Mouse (Mus musculus) kidney, postnatal 0 days (tissue): Measurements from ENCODE around the gene Hsd17b11. TPM values are rescaled to one million over a fixed set of nuclear protein-coding genes. Genes with fewer than 3 reads are reported as not detected.
"Not testable (repeated sequence)": the region's sequence is repeated elsewhere in the genome, so short reads cannot be mapped to it uniquely, and the experiment has no call there.

Experiments
- ATAC-seq: fragments of 200-750 bp; cut with Nextera tagmentation; replicated peaks from 2 replicates; pipeline ENCODE4 v1.8.0; 2017; ENCODE audit warnings: low read depth, moderate number of reproducible peaks, moderate TSS enrichment, moderate library complexity; ENCODE audit not compliant: low FRiP score
- DNase-seq: peaks from one replicate; pipeline ENCODE4 v3.0.0-alpha.2; 2016; ENCODE audit warnings: low spot score
- H3K27ac ChIP-seq: fragments of 300-500 bp; sonication (generic); 2 replicates; pipeline ENCODE4 v1.5.1; 2014; ENCODE audit warnings: mild to moderate bottlenecking
- H3K27me3 ChIP-seq: fragments of 300-500 bp; sonication (generic); 2 replicates; pipeline ENCODE4 v1.6.1; 2014; ENCODE audit warnings: low read length, mixed read lengths; ENCODE audit not compliant: insufficient read depth
- H3K36me3 ChIP-seq: fragments of 300-500 bp; sonication (generic); 2 replicates; pipeline ENCODE4 v1.6.1; 2014; ENCODE audit warnings: low read length, mixed read lengths; ENCODE audit not compliant: insufficient read depth
- H3K4me1 ChIP-seq: fragments of 300-500 bp; sonication (generic); replicated peaks from 2 replicates; pipeline ENCODE4 v1.6.1; 2014; ENCODE audit warnings: antibody characterized with exemption, low read length, mixed read lengths; ENCODE audit not compliant: insufficient read depth
- H3K4me2 ChIP-seq: fragments of 300-500 bp; sonication (generic); 2 replicates; pipeline ENCODE4 v1.6.1; 2014; ENCODE audit warnings: mild to moderate bottlenecking, low read length, moderate library complexity, mixed read lengths
- H3K4me3 ChIP-seq: fragments of 300-500 bp; sonication (generic); replicated peaks from 2 replicates; pipeline ENCODE4 v1.5.1; 2014; ENCODE audit warnings: low read depth, low read length
- H3K9ac ChIP-seq: fragments of 300-500 bp; sonication (generic); 2 replicates; pipeline ENCODE4 v1.6.1; 2014; ENCODE audit warnings: low read depth, low read length
- H3K9me3 ChIP-seq: fragments of 300-500 bp; sonication (generic); replicated peaks from 2 replicates; pipeline ENCODE4 v1.6.1; 2016; ENCODE audit warnings: low read length, inconsistent platforms, mixed read lengths
- CTCF ChIP-seq: IDR thresholded peaks from 2 replicates; pipeline ENCODE4 v1.5.1; 2016; ENCODE audit warnings: antibody characterized with exemption, low read depth, mild to moderate bottlenecking, moderate library complexity
- WGBS: fragments of 180-500 bp; shearing (Covaris S2); extraction: QIAGEN DNeasy Blood & Tissue Kit; methylation state at CpG from one replicate; pipeline ENCODE4 v1.1.7; 2014; 5-methylcytosine and 5-hydroxymethylcytosine counted together
- polyA plus RNA-seq: library from polyadenylated mRNA; unstranded; fragments of >200 nt; fragmentation: Nextera tagmentation; extraction: Ambion mirVana; gene quantifications from 2 replicates; pipeline ENCODE4 v1.2.1, GENCODE M21; 2015

Gene Hsd17b11
- polyA plus RNA-seq, 1 experiment from 2014 or later, result 12.3 TPM

- no peak for TF ChIP-seq CTCF
- ATAC-seq (no peak), DNase-seq (no peak)
- Histone ChIP-seq H3K9ac (no peak overlapping the region), H3K36me3 (no peaks in the 10 kb centered on the region), H3K9me3 (no peaks in the 10 kb centered on the region), H3K4me2 (no peak overlapping the region), H3K27ac (no peak overlapping the region), H3K4me1 (no peaks in the 10 kb centered on the region), H3K4me3 (no peak overlapping the region), H3K27me3 (no peaks in the 10 kb centered on the region)
- WGBS, result 96% methylated on average over 1 of the region's 1 CpGs
Measured at GRCm38 (mm10) chr5:104036686-104037085, 15.0 kb upstream of the Hsd17b11 start.

GRCm38 (mm10) chr5:104035824-104036223 lies 14.1 kb upstream of the Hsd17b11 start:
- no peak for ATAC-seq
- no peak for TF ChIP-seq CTCF
- WGBS, result 41% methylated on average over 1 of the region's 1 CpGs

GRCm38 (mm10) chr5:104035066-104035465 lies 13.3 kb upstream of the Hsd17b11 start:
- no peak overlapping the region for H3K4me2 ChIP-seq
- no peak overlapping the region for H3K4me3 ChIP-seq
- ATAC-seq, result no peak
- H3K27ac ChIP-seq, result no peak overlapping the region
- H3K9ac ChIP-seq, result no peak overlapping the region
- no peak for DNase-seq
- no peaks in the 10 kb centered on the region for H3K27me3 ChIP-seq
- no peaks in the 10 kb centered on the region for H3K9me3 ChIP-seq
- TF ChIP-seq CTCF, result no peak
- H3K36me3 ChIP-seq, result no peaks in the 10 kb centered on the region
- no peaks in the 10 kb centered on the region for H3K4me1 ChIP-seq

More at GRCm38 (mm10) chr5:104035824-104036223, 14.1 kb upstream of the Hsd17b11 start:
- Histone ChIP-seq H3K9me3 (no peaks in the 10 kb centered on the region), H3K27ac (no peak overlapping the region), H3K4me3 (no peak overlapping the region), H3K36me3 (no peaks in the 10 kb centered on the region), H3K27me3 (no peaks in the 10 kb centered on the region), H3K4me2 (no peak overlapping the region), H3K4me1 (no peaks in the 10 kb centered on the region), H3K9ac (no peak overlapping the region)
- DNase-seq, result no peak

- WGBS, result 79% methylated on average over 2 of the region's 2 CpGs
- no peaks in the 10 kb centered on the region for H3K36me3 ChIP-seq
- no peak overlapping the region for H3K27ac ChIP-seq
- H3K9me3 ChIP-seq, result no peaks in the 10 kb centered on the region
- H3K4me1 ChIP-seq, result no peaks in the 10 kb centered on the region
- H3K9ac ChIP-seq, result no peak overlapping the region
- DNase-seq, result no peak
- no peak for TF ChIP-seq CTCF
- no peaks in the 10 kb centered on the region for H3K27me3 ChIP-seq
- ATAC-seq, result no peak
- no peak overlapping the region for H3K4me3 ChIP-seq
- H3K4me2 ChIP-seq, result no peak overlapping the region
Measured at GRCm38 (mm10) chr5:104032434-104033097, 10.8 kb upstream of the Hsd17b11 start.

- ATAC-seq (no peak), DNase-seq (no peak)
- Histone ChIP-seq H3K9me3 (no peaks in the 10 kb centered on the region), H3K4me1 (peaks cover 6% of the 10 kb centered on the region; the same call in 1 of the 2 replicates), H3K36me3 (no peaks in the 10 kb centered on the region), H3K9ac (no peak overlapping the region), H3K27ac (no peak overlapping the region), H3K27me3 (no peaks in the 10 kb centered on the region), H3K4me2 (no peak overlapping the region), H3K4me3 (no peak overlapping the region)
- 51% methylated on average over 17 of the region's 17 CpGs for WGBS
- no peak for TF ChIP-seq CTCF
Measured at GRCm38 (mm10) chr5:104025245-104025854, 3.6 kb upstream of the Hsd17b11 start.

GRCm38 (mm10) chr5:104024762-104025161 lies 3.0 kb upstream of the Hsd17b11 start:
- no peak for TF ChIP-seq CTCF
- no peak for DNase-seq
- ATAC-seq, result no peak

GRCm38 (mm10) chr5:104024193-104024592 lies 2.5 kb upstream of the Hsd17b11 start:
- H3K4me1 ChIP-seq, H3K36me3 ChIP-seq, H3K9me3 ChIP-seq, H3K9ac ChIP-seq, H3K27ac ChIP-seq, H3K27me3 ChIP-seq, DNase-seq, H3K4me2 ChIP-seq, H3K4me3 ChIP-seq, ATAC-seq: not testable (repeated sequence)
- WGBS, result 68% methylated on average over 5 of the region's 5 CpGs

More at GRCm38 (mm10) chr5:104024762-104025161, 3.0 kb upstream of the Hsd17b11 start:
- Histone ChIP-seq H3K9ac (no peak overlapping the region), H3K9me3 (no peaks in the 10 kb centered on the region), H3K36me3 (no peaks in the 10 kb centered on the region), H3K4me2 (no peak overlapping the region), H3K27me3 (no peaks in the 10 kb centered on the region), H3K4me1 (peaks cover 6% of the 10 kb centered on the region; the same call in 1 of the 2 replicates), H3K4me3 (no peak overlapping the region), H3K27ac (no peak overlapping the region)
- WGBS, result 64% methylated on average over 11 of the region's 11 CpGs
